Mouse (Mus musculus) thymus, adult 2 months (tissue): Measurements from ENCODE around the gene D430042O09Rik. TPM values are rescaled to one million over a fixed set of nuclear protein-coding genes. Genes with fewer than 3 reads are reported as not detected.

Experiments
- DNase-seq: peaks from one replicate; pipeline ENCODE4 v3.0.0; 2021
- H3K27ac ChIP-seq: fragments of 200-500 bp; 2 replicates; pipeline ENCODE4 v1.5.1; 2012; ENCODE audit warnings: low read length, control low read depth; ENCODE audit not compliant: control insufficient read depth, insufficient read depth
- H3K27me3 ChIP-seq: fragments of 200-500 bp; 2 replicates; pipeline ENCODE4 v1.6.1; 2012; ENCODE audit warnings: mild to moderate bottlenecking, low read length, moderate library complexity, mixed read lengths; ENCODE audit not compliant: control insufficient read depth, insufficient read depth
- H3K36me3 ChIP-seq: fragments of 200-500 bp; 2 replicates; pipeline ENCODE4 v1.6.1; 2012; ENCODE audit warnings: mild to moderate bottlenecking, low read length, moderate library complexity; ENCODE audit not compliant: control insufficient read depth, insufficient read depth
- H3K4me1 ChIP-seq: fragments of 200-500 bp; replicated peaks from 2 replicates; pipeline ENCODE4 v1.6.1; 2012; ENCODE audit warnings: low read length; ENCODE audit not compliant: control insufficient read depth, insufficient read depth
- H3K4me3 ChIP-seq: fragments of 200-500 bp; 2 replicates; pipeline ENCODE4 v1.5.1; 2012; ENCODE audit warnings: mild to moderate bottlenecking, low read length, control low read depth, moderate library complexity; ENCODE audit not compliant: control insufficient read depth, insufficient read depth
- CTCF ChIP-seq: fragments of 200-500 bp; IDR thresholded peaks from 2 replicates; pipeline ENCODE4 v1.5.1; 2012; ENCODE audit warnings: mild to moderate bottlenecking, control low read depth, low read length, moderate library complexity, borderline replicate concordance; ENCODE audit not compliant: control insufficient read depth, poor library complexity, insufficient read depth; ENCODE audit errors: extremely low read depth
- POLR2A ChIP-seq: fragments of 200-500 bp; IDR thresholded peaks from 2 replicates; pipeline ENCODE4 v1.6.1; 2012; ENCODE audit warnings: mild to moderate bottlenecking, low read length, control low read depth, moderate library complexity; ENCODE audit not compliant: control insufficient read depth, poor library complexity, insufficient read depth; ENCODE audit errors: extremely low read depth
- WGBS: fragments of 180-500 bp; shearing (Covaris S2); methylation state at CpG from one replicate; pipeline ENCODE4 v1.1.7; 2018; 5-methylcytosine and 5-hydroxymethylcytosine counted together
- polyA plus RNA-seq: library from polyadenylated mRNA; depleted of rRNA; stranded (reverse); fragments of >200 nt; gene quantifications from 2 replicates; pipeline ENCODE4 v1.2.3, GENCODE M21; 2012

D430042O09Rik gene
- polyA plus RNA-seq, 1 experiment, result 22.4 TPM

- TF ChIP-seq CTCF (no peak), POLR2A (no peak)
These were observed 180.7 kb downstream of the D430042O09Rik start for GRCm38 (mm10) chr7:125888373-125888772.

GRCm38 (mm10) chr7:125893621-125894020 is 185.9 kb downstream of the D430042O09Rik start:
- H3K4me1 ChIP-seq, result no peaks in the 10 kb centered on the region
- WGBS, result 93% methylated on average over 5 of the region's 5 CpGs
- H3K4me3 ChIP-seq, result no peak overlapping the region
- H3K36me3 ChIP-seq, result no peaks in the 10 kb centered on the region
- no peak overlapping the region for H3K27ac ChIP-seq
- H3K27me3 ChIP-seq, result no peaks in the 10 kb centered on the region
- DNase-seq, result no peak
- TF ChIP-seq CTCF (no peak), POLR2A (no peak)

More at GRCm38 (mm10) chr7:125888373-125888772, 180.7 kb downstream of the D430042O09Rik start:
- no peaks in the 10 kb centered on the region for H3K27me3 ChIP-seq
- H3K4me1 ChIP-seq, result no peaks in the 10 kb centered on the region
- DNase-seq, result no peak
- no peak overlapping the region for H3K4me3 ChIP-seq
- 78% methylated on average over 12 of the region's 12 CpGs for WGBS
- no peak overlapping the region for H3K27ac ChIP-seq
- H3K36me3 ChIP-seq, result no peaks in the 10 kb centered on the region

- TF ChIP-seq CTCF (no peak), POLR2A (no peak)
- Histone ChIP-seq H3K27me3 (no peaks in the 10 kb centered on the region), H3K4me3 (no peak overlapping the region), H3K27ac (no peak overlapping the region), H3K4me1 (no peaks in the 10 kb centered on the region), H3K36me3 (no peaks in the 10 kb centered on the region)
- no peak for DNase-seq
- WGBS, result 80% methylated on average over 4 of the region's 4 CpGs
These were observed 189.4 kb downstream of the D430042O09Rik start for GRCm38 (mm10) chr7:125897059-125897458.

GRCm38 (mm10) chr7:125899036-125899435 is 191.3 kb downstream of the D430042O09Rik start:
- no peaks in the 10 kb centered on the region for H3K27me3 ChIP-seq
- WGBS, result 18% methylated on average over 7 of the region's 7 CpGs
- DNase-seq, result no peak

GRCm38 (mm10) chr7:125899916-125900315 is 192.2 kb downstream of the D430042O09Rik start:
- Histone ChIP-seq H3K4me1 (no peaks in the 10 kb centered on the region), H3K27ac (no peak overlapping the region), H3K27me3 (no peaks in the 10 kb centered on the region), H3K4me3 (no peak overlapping the region), H3K36me3 (no peaks in the 10 kb centered on the region)
- TF ChIP-seq POLR2A (no peak), CTCF (no peak)
- WGBS, result 69% methylated on average over 2 of the region's 2 CpGs
- DNase-seq, result no peak

More at GRCm38 (mm10) chr7:125899036-125899435, 191.3 kb downstream of the D430042O09Rik start:
- no peak for TF ChIP-seq CTCF
- TF ChIP-seq POLR2A, result no peak
- Histone ChIP-seq H3K4me1 (no peaks in the 10 kb centered on the region), H3K27ac (no peak overlapping the region), H3K4me3 (no peak overlapping the region), H3K36me3 (no peaks in the 10 kb centered on the region)

GRCm38 (mm10) chr7:125900386-125901161 is 192.9 kb downstream of the D430042O09Rik start:
- no peak overlapping the region for H3K4me3 ChIP-seq
- no peaks in the 10 kb centered on the region for H3K36me3 ChIP-seq
- DNase-seq, result no peak
- TF ChIP-seq POLR2A (no peak), CTCF (no peak)
- 76% methylated on average over 13 of the region's 13 CpGs for WGBS
- no peaks in the 10 kb centered on the region for H3K4me1 ChIP-seq
- no peaks in the 10 kb centered on the region for H3K27me3 ChIP-seq
- H3K27ac ChIP-seq, result no peak overlapping the region

- DNase-seq, result no peak
These were observed 213.1 kb downstream of the D430042O09Rik start for GRCm38 (mm10) chr7:125920801-125921200.

More at GRCm38 (mm10) chr7:125920801-125921200, 213.1 kb downstream of the D430042O09Rik start:
- 23% methylated on average over 5 of the region's 5 CpGs for WGBS
- Histone ChIP-seq H3K27me3 (no peaks in the 10 kb centered on the region), H3K4me1 (no peaks in the 10 kb centered on the region), H3K4me3 (no peak overlapping the region), H3K36me3 (no peaks in the 10 kb centered on the region), H3K27ac (no peak overlapping the region)
- no peak for TF ChIP-seq POLR2A
- TF ChIP-seq CTCF, result no peak
